Mouse (Mus musculus) bone marrow macrophage, adult 2 months (primary cell): ENCODE measurements around the gene Stoml1.

Experiments used
- CTCF ChIP-seq: IDR thresholded peaks from 2 replicates; pipeline ENCODE4 v1.5.1; 2012; ENCODE audit warnings: low read depth, mild to moderate bottlenecking, low read length, moderate library complexity
- POLR2A ChIP-seq: IDR thresholded peaks from 2 replicates; pipeline ENCODE4 v1.6.1; 2012; ENCODE audit warnings: mild to moderate bottlenecking, low read depth, low read length, borderline replicate concordance

GRCm38 (mm10) chr9:58247064-58247759 lies 5.8 kb upstream of the Stoml1 start:
- no peak for TF ChIP-seq CTCF
- no peak for TF ChIP-seq POLR2A
